Mouse (Mus musculus): ENCODE measurements around the gene Cnot2. TPM values are rescaled to one million over a fixed set of nuclear protein-coding genes. Genes with fewer than 3 reads are reported as not detected.
"Not testable (repeated sequence)": the region's sequence is repeated elsewhere in the genome, so short reads cannot be mapped to it uniquely, and the experiment has no call there.

The Cnot2 gene
- 10 to 100 TPM; 31.2 to 33.9 TPM for total RNA-seq (2021)
- long read RNA-seq, experiment 1, transcript Cnot2-203 (16 exons, 2,800 nt), result major isoform, 17 of 49 reads
- long read RNA-seq, experiment 1, partial matches to known transcripts, result 1 of 49 reads
- long read RNA-seq, experiment 1, other reads (novel, unspliced or antisense), result 28 of 49 reads
- long read RNA-seq, experiment 2, transcript Cnot2-213 (16 exons, 2,120 nt), result minor isoform, 6 of 59 reads
- long read RNA-seq, experiment 2, transcript Cnot2-203 (16 exons, 2,800 nt), result major isoform, 17 of 59 reads
- long read RNA-seq, experiment 2, partial matches to known transcripts, result 2 of 59 reads
- long read RNA-seq, experiment 2, other reads (novel, unspliced or antisense), result 32 of 59 reads

DNA sequence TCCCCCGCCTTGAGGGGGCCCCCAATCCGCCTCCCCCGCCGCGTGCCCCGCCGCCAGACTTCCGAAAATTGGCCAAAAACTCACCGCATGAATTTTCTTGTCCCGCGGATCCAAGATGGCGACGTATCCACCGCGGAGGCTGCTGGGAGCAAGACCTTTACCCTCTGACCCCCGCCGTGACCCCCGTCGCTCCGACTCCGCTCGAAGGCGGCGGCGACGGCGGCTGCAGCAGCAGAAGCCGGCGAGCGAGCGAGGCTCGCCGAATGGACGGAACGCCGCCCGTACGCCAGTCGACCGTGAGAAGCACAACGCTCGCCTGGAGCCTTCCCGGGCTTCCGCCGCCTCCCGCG is at the start of gene Cnot2:
Gene Cnot2, minus strand, starts transcription at position 143 of the 350 bp plus-strand sequence.
- peak; percentile 94 for DNase-seq (ENCODE audit: low spot score)

DNA sequence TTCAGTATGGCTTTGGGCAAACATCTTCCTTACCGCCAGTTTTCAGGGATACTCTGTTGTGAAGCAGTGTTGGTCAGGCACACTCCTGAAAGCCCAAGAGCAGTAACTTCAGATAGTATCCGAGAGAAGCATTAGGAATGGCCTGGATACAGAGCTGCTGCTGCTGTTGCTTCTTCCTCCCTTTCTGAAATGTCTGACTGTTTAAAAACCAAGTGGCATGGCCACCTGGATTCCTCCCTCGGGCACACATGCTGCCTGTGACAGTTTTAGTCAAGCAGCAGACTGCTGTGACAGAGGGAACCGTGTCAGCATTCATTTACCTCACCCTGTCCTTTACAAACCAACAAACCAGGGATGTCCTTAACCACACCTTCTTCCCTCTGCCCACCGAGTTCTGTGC is 47.6 kb upstream of the Cnot2 start:
- DNase-seq (ENCODE audit: low spot score), result no peak

DNA sequence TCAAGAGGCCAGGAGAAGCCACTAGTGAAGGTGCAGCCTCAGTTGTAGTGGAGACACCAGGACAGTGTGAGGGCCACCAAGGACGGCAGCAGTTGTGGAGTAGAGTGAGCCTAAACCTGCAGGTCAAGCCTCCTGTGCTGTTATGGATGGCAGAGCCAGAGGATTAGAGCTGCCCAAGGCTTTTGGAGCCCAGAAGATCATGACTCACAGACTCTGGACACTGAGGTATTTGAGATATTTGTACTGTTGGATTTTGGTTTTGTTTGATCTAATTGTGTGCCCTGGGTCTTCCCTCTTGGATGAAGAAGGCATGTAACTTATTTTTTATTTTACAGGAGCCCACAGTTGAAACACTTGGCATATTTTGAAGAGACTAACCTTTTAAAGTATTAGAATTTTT is 44.7 kb upstream of the Cnot2 start:
- no peak for DNase-seq (ENCODE audit: low spot score)

DNA sequence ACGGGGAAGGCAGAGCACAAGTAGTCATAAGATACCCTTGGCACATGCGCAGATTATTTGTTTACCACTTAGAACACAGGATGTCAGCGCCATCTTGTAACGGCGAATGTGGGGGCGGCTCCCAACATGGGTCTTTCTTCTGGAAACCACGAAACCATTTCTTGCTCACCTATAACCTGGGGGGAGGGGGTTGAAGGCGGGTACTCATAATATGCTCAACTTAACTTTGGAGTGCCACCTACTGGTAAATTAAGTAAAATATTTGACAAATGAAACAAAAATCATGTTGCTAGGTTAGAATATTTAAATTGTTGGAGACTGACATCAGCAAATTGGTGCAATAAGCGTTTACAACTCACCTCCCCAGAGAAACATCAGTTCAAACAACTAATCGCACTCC is 31.9 kb upstream of the Cnot2 start:
- not testable (repeated sequence) for DNase-seq (ENCODE audit: low spot score)

DNA sequence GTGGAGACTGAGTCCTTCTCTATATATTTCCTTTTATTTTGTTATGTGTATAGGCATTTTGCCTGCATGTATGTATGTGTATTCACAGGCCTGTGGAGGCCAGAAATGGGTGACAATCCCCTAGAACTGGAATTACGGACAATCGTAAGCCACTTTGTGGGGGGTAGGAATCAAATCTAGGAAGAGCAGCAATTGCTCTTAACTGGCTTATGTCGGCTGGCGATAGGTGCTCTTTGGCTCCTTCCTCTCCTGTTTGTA is 23.5 kb upstream of the Cnot2 start:
- no peak for DNase-seq (ENCODE audit: low spot score)

DNA sequence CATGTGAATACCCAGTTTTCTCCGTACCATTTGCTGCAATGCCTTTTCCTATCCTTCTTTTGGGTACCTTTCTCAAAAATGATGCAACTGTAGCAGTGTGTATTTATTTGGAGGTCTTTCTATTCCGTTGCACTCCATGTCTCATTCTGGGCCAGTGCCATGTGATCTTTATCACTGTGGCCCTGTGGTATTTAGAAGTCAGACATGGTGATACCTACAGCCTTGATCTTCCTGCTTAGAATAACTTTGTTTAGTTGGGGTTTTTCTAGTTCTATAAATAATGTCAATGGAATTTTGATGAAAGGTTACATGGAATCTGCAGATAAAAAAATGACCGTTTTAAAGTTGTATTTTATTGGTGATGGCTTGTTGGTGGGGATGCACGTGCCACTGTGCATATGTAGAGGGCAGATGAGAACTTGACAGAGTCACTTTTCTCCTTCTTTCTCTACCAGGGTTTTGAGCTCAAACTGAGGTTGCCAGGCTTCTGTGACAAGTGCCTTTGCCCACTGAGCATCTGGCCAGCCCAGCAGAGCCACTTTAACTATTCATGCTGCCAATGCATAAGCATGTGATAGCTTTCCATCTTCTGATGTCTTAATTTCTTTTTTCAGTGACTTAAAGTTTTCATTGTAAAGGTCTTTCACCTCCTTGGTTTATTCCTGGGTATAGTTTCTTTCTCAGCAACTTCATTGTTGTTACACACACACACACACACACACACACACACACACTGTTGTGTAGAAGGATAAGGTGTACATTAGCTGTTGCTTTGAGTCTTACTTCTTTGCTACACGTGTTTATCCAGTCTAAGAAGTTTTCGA is 23.0 kb upstream of the Cnot2 start:
- DNase-seq (ENCODE audit: low spot score), result no peak

DNA sequence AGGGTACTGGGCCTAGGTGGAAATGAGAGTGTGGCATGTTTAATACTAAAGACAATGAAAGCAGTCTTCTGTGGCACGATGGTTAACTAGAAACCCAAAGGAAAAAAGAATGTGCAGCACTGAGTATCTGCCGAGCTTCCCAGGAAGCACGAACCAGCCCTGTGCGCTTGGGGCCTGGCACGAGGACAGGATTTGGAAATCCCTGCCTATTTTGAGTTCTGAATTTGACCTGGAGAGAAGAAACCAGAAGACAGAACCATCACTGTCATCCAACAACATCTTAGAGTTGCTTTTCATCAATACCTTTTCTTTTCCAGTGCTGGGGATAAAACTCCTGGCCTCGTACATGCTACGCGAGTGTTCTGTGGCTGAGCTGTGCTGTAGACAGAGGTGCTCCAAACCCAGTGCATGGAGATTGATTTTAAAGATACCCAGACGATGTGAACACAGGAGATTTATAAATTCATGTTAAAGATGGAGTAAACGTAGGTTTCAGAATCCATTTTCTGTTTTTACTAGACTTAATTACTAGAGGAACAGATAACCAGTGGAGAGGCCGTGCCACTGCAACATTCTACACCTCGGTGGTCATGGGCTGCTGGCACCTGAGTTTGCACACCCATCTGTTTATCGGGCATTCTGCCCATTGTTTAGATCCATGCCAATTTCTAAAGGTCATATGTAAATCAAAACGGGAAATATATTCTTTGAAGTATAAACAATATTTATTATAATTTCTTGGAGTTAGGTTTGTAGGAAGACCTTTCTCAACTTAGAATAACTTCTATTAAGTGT is 17.9 kb upstream of the Cnot2 start:
- DNase-seq (ENCODE audit: low spot score), result no peak

DNA sequence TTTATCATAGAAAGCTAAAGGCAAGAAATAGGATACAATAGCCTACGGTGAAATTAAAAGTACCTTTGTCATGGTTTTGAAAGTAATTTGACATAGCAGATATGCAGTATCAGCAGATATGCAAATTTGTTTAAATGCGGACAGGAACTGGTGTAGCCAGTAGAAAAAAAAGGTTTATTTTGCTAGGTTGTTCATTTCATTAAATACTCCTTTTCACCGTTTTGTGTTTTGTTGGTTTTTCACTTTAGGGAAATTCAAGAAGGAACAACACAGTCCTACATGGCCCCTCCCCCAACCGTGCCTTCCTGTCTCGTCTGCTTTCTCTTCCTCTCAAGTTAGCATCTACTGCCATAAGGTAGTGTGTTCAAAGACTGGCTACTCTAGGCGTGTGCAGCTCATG is 1.4 kb upstream of the Cnot2 start:
- DNase-seq (ENCODE audit: low spot score), result no peak

DNA sequence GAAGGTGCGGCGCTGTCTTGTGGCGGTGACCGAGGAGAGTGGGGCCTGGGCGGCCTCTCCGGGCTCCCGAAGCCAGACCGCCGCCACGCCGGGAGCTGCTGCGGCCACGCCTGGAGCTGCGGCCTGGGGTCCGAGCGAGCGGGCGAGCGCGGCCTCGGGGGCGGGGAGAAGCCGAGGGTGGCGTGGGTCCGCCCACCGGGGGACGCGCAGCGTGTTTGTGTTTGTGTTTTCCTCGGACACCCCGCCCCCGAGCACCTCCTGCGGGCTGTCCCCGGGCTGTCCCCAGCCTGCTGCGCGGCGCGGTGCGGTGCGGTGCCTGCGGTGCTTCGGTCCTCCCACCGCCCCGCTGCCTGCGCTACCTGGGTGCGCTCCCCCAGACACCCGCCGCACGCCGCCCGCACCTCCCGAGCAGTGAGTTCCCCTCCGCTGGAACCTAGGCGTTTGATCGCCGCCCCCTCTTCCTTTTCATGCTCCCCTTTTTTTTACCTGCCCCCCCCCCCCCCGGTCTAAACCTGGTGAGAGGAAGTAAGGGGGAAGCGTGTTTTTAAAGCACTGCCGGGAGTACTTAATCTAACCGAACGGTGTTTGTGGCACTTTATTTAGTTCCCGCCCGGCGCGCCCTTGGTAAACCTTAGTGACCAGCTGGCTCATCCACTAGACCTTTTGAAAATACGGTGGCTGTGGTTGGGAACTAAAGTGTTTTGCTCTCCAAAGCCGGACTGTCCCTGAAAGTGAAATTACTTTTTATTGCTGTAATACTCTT is 589 bp upstream of the Cnot2 start:
- peak; percentile 34 for DNase-seq (ENCODE audit: low spot score)

DNA sequence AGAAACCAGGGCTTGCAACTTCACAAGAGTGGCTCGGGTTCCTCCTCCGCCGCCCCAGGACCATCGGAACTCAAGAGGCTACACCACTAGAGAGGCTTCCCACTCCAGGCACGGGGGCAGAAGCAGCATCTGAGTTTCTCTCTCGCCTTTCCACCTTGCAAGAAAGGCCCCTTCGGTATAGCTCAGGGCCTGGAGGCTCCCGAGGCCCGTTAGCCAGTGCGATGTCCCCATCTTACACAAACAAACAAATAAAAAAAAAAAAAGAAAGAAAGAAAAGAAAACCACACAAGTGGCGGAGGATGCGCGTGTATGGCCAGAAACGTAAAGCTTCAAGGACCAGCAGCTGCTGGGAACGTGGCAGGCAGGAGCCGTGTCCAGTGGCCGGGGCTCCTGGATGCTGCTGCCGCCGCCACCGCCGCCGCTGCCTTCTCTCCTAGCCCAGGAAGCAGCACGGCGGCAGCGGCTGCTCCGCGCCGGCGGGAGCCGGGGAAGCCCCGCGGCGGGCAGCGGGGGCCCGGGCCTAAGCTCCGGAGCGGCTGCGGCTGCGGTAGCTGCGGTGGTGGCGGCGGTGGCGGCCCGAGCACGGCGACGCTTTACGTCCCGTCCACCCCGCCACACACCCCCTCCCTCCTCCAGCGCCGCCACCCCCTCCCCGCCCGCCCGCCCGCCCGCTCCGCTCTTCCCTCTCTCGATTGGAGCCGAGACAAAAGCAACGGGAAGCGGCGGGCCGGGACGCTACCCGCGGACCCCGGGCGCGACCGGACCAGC is 536 bp downstream of the Cnot2 start:
- no peak for DNase-seq (ENCODE audit: low spot score)

DNA sequence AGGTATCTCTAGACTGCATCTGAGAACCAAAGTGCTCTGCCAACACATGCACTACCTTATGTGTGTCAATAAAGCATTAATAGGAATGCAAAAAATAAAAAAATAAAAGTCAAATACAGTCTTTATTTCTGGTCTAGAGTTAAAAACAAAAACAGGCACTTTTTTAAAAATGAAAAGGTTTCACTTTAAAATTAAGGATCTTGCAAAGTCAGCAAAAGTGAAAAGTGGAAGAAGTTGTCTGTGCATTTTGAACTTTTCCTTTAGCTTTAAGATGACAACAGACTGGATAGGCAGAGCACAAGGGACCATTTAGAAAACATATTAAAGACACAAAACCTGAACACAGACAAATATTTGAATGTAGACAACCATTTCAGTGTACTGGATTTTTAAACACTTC is 1.8 kb downstream of the Cnot2 start:
- no peak for DNase-seq (ENCODE audit: low spot score)

DNA sequence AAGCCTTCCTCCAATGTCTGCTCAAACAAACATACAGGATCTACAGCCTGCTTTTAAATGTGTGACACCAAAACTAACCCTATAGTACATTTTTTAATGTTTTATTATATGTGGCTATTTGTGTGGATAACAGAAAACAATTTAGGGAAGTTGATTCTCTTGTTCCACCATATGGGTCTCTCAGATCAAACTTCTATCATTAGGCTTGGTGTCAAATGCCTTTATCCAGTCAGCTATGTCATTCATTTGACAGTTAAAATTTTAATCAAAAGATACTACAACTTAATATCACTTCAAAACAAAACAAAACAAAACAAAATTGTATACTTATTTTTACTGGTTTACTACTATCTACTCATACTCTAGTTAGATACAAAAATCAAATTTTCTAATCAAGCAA is 2.9 kb downstream of the Cnot2 start:
- no peak for DNase-seq (ENCODE audit: low spot score)

DNA sequence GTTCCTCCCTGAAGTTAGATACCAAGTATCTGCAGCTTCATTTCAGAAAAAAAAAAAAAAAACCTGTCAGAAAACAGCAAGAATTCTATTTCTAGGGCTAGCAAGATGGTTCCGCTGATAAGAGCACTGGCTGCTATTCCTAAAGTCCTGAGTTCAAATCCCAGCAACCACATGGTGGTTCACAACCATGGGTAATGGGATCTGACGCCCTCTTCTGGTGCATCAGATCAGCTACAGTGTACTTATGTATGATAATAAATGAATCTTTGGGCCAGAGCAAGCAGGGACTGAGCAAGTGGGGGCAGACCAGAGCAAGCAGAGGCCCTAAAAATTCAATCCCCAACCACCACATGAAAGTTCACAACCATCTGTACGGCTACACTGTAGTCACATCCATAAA is 4.1 kb downstream of the Cnot2 start:
- no peak for DNase-seq (ENCODE audit: low spot score)

DNA sequence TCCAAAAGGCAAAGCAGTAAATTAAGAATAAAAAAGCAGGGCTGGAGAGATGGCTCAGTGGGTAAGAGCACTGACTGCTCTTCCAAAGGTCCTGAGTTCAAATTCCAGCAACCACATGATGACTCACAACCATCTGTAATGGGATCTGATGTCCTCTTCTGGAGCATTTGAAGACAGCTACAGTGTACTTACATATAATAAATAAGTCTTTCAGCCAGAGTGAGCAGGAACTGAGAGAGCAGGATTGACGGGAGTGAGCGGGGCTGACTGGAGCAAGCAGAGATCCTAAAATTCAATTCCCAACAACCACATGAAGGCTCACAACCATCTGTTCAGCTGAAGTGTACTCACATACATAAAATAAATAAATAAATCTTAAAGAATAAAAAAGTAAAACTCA is 5.2 kb downstream of the Cnot2 start:
- not testable (repeated sequence) for DNase-seq (ENCODE audit: low spot score)

DNA sequence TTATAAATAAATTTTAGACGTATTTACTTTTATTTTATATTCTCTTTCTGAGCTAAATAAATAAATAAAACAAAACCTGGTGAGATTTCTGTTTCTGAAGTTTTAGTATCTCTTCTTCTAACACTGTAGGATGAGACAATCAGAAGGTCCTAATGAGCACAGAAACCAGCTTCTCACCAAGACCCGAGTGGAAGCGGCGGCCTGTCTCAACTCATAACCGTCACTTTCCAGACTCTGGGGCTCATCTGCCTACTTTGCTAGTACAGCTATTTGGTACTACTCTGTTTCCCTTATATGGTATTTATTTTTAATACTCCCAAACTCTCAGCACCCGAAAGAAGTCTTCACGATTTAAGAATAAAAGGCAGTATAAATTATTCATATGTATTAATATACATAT is 10.8 kb downstream of the Cnot2 start:
- DNase-seq (ENCODE audit: low spot score), result no peak

DNA sequence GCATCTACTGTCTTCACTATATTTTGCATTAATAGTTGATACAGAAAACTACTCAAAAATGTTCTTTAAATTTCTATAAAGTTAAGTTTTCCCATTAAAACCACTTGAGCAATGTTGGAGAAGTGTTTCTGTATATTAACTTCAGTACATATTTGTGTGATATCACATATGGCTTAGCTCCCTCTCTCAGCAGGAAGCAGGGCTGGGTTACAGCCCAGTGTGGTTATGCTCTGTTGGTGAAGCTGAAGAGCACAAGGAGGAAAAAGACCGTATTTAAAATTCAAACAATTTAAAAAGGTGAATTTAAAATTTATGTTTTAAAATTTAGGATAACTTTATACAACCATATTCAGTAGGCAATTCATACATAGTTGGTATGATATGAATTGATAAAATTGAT is 12.8 kb downstream of the Cnot2 start:
- DNase-seq (ENCODE audit: low spot score), result no peak

DNA sequence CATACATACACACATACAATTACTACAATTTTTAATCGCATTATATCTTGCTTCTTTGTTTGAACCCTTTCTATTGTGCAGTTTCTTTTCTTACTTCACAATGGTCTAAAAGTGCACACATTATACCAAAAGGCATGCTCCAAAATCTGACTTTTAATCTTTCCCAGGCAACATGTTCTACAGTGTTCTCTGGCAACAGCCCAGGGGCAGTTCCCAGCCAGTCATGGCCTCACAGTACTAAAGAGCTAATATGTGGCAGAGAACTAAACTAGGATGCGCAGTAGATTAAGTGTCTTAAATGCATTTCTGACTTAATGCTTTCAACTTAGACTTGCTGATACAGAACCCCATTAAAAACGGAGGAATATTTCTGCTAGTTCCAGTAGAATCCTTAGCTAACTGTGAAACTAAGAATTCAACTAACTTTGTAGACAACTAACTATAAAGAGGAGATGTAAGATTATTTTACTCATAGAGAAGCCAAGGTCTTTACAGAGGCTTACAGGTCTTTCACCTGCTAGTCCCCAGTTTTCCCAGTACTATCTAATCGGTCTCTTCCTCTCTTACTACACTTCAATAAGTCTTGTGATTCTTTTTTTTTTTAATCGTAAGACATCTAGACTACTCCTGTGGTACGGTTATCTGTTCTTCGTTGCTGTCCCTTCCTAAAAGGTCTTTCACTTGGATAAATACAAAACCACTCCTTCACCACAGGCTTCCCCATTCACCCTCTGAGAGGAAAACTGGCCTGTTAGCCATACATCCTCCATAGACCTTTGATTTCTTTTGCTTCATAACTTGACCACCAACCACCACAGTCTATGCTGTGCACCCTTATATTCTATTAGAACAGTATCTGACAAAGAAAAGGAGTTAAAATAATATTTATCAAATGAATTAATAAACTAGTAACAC is 13.6 kb downstream of the Cnot2 start:
- no peak for DNase-seq (ENCODE audit: low spot score)

DNA sequence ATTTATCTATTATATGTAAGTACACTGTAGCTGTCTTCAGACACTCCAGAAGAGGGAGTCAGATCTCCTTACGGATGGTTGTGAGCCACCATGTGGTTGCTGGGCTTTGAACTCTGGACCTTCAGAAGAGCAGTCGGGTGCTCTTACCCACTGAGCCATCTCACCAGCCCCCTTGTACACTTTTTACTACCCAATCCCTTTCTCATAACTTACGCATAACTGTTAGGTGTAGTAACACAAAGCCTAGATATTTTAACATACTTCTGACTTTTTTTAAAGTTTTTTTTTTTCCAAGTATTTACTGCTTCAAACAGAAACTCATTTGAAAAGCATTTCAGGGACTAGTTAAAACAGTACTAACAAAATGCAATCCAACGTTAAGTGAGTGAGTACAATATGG is 14.8 kb downstream of the Cnot2 start:
- DNase-seq (ENCODE audit: low spot score), result not testable (repeated sequence)

DNA sequence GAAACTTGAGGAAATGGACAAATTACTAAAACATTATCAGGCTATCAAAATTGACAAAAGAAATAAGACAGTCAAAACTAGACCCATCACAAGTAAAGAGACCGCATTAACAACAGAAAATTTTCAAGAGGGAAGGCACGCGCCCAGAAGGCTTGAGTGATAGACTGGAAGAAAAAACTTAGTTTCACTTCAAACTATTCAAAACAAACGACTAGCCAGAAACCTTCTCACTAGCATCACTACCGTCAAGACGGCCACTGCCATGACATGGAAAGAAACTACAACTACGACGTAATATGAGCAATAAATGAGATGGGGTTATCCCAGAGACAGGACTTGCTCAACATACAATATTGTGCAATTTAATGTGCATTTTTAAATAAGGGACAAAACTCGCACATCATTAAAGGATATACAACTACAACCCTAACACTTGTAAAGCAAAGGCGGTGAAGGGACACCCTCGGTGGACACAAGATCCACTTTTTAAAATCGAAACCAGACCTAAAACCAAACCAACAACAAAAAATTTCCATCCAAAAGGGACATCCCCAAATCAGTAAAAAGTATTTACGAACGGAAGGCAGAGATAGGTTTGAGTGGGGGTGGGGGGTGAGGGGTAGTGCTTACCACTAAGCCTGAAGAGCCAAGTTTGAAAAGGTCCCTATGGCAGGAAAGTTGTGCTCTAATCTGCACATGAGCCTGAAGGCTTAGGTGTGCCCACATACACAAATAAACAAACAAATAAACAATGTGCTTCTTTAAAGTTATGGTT is 16.3 kb downstream of the Cnot2 start:
- DNase-seq (ENCODE audit: low spot score), result no peak

All from gastrocnemius, adult 18-20 months (tissue).